Mouse (Mus musculus): ENCODE data around the gene Cux2. TPM values are rescaled to one million over a fixed set of nuclear protein-coding genes. Genes with fewer than 3 reads are reported as not detected.

The Cux2 gene
- total and polyA plus RNA-seq, 3 experiments = 0.17 TPM; not detected in 2

DNA sequence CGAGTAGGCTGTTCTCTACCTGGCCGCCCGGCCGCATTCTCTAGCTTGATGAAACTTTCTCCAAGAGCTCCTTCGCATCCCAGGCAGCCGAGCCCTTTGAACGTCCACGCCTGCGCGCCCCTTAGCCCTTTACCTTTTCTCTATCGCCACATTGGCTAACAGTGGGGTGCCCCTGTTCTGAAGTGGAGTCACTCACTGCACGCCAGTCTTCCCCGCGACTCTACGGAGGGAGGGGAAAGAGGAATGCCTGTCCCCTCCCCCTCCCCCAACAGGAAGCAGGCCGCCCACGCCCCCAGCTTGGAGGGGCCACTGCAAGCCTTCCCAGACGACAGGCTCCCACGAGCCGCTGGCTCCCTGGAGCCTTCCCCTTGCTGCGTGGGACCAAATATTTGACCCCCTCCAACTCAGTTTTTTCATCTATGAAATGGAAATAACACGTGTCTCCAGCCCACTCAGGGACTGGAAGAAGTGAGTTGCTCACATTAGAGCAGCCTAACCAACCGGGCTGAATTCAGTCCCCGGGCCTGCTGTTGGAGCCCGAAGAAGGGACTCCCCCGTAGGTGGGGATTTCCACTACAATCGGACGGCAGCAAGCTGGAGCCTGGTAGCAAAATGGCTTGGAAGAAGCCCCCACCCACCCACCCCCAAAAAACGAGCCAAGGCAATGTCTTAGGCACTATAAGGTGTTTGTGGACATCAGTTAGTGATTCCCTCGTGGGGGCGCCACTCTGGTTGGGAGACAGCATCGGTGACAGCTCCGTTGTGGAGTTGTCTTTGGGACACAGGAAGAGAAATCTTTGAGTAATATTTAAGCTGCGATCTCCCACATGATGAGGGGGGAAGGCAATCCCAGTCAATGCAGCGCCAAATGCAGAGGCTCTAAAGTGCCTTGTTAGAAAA, 212.2 kb downstream of the Cux2 start, which contains the start of gene Sh2b3:
Sh2b3 (minus strand) TSS at position 206 of the 900 bp plus-strand sequence.
- Histone ChIP-seq H3K4me2 (ENCODE audit: insufficient read depth, low read depth, poor library complexity, severe bottlenecking) (peak within 1 kb of the TSS; percentile 82), H3K36me3 (replicated peaks in 1 of 2; ENCODE audit: control insufficient read depth in 1 of 2, insufficient read depth in 1 of 2, low read length in 1 of 2) (peaks cover 0 to 1% of the 10 kb centered on the region in 2 experiments), H3K9me3 (replicated peaks; ENCODE audit: low read length) (peaks cover 8% of the 10 kb centered on the region), H3K27me3 (replicated peaks) (no peaks in the 10 kb centered on the region), H3K9ac (ENCODE audit: insufficient read depth, low read depth) (peak within 1 kb of the TSS; percentile 92), H3K4me3 (replicated peaks in 1 of 3; ENCODE audit: low read depth in 2 of 3, low read length in 2 of 3, poor library complexity in 1 of 3) (peak within 1 kb of the TSS; percentile 61 to 86 (median 78)), H3K79me2 (replicated peaks; ENCODE audit: control insufficient read depth, extremely low read depth, insufficient read depth, poor library complexity, severe bottlenecking) (peaks cover 29% of the 10 kb centered on the region), H3K27ac (ENCODE audit: insufficient read depth, low read depth) (peak within 1 kb of the TSS; percentile 94), H3K4me1 (ENCODE audit: control insufficient read depth in 1 of 2, insufficient read depth in 2 of 2) (peaks cover 11 to 30% of the 10 kb centered on the region in 2 experiments)
- peak; percentile 78 for DNase-seq (ENCODE audit: extremely low read depth)
- in situ Hi-C loops (cut with MboI; ENCODE audit: low pct_ligation_motif_present, low pct_unique_long_range_greater_than_20kb, low sequenced_read_pairs) = no loop called here
- dilution Hi-C loops (cut with MboI; ENCODE audit: extremely low pct_ligation_motif_present, extremely low pct_unique_long_range_greater_than_20kb, low sequenced_read_pairs) = no loop called here
- TF ChIP-seq NRF1 (IDR thresholded peaks at IDR 0.05; ENCODE audit: low read depth, low read length) = no peak
- no peak for TF ChIP-seq CTCF (conservative IDR thresholded peaks at IDR 0.05 in 1 of 2, IDR thresholded peaks at IDR 0.05 in 1 of 2; ENCODE audit: low read depth in 2 of 2, low read length in 2 of 2)
- TF ChIP-seq MAZ (IDR thresholded peaks at IDR 0.05; ENCODE audit: low read depth, low read length) = peak; percentile 80
- TF ChIP-seq RAD21 (IDR thresholded peaks at IDR 0.05; ENCODE audit: low read depth, low read length) = no peak
- peak; percentile 63; the same call in 1 of the 2 replicates for TF ChIP-seq MYC (IDR thresholded peaks at IDR 0.05; ENCODE audit: low read depth, low read length)
- TF ChIP-seq ZC3H11A (IDR thresholded peaks at IDR 0.05; ENCODE audit: low read depth, low read length) = no peak
- peak; percentile 51 for TF ChIP-seq IRF4 (IDR thresholded peaks at IDR 0.05; ENCODE audit: low read depth, low read length)
- no peak for TF ChIP-seq ZKSCAN1 (IDR thresholded peaks at IDR 0.05; ENCODE audit: borderline replicate concordance, low read depth, low read length)
- no peak for TF ChIP-seq PAX5 (IDR thresholded peaks at IDR 0.05; ENCODE audit: low read length)
- TF ChIP-seq HCFC1 (IDR thresholded peaks at IDR 0.05; ENCODE audit: low read depth, low read length) = 0 out of 2 replicates have a peak, but pooled peaks have one; percentile 34
- TF ChIP-seq RCOR1 (conservative IDR thresholded peaks at IDR 0.05; ENCODE audit: low read depth, low read length) = peak; percentile 70
- TF ChIP-seq MAFK (IDR thresholded peaks at IDR 0.05; ENCODE audit: insufficient replicate concordance, low read length) = no peak
- no peak for TF ChIP-seq USF2 (conservative IDR thresholded peaks at IDR 0.05; ENCODE audit: low read depth, low read length)
- TF ChIP-seq ZMIZ1 (IDR thresholded peaks at IDR 0.05; ENCODE audit: low read depth, low read length) = 0 out of 2 replicates have a peak, but pooled peaks have one; percentile 19
- TF ChIP-seq SIN3A (IDR thresholded peaks at IDR 0.05; ENCODE audit: low read length) = peak; percentile 87
- TF ChIP-seq EP300 (IDR thresholded peaks at IDR 0.05; ENCODE audit: low read length) = peak; percentile 51; the same call in 1 of the 2 replicates
- peak; percentile 55 for TF ChIP-seq ZNF384 (IDR thresholded peaks at IDR 0.05; ENCODE audit: low read depth, low read length)
- TF ChIP-seq TBP (conservative IDR thresholded peaks at IDR 0.05; ENCODE audit: low read depth, low read length) = no peak; the same call in 1 of the 2 replicates
- no peak for TF ChIP-seq KAT2A (IDR thresholded peaks at IDR 0.05; ENCODE audit: insufficient replicate concordance, low read length)
- no peak for TF ChIP-seq SMC3 (IDR thresholded peaks at IDR 0.05; ENCODE audit: low read depth, low read length)
- TF ChIP-seq NELFE (IDR thresholded peaks at IDR 0.05; ENCODE audit: low read depth, low read length) = peak; percentile 44
- TF ChIP-seq ETS1 (conservative IDR thresholded peaks at IDR 0.05; ENCODE audit: low read depth, low read length) = peak; percentile 72; the same call in 1 of the 2 replicates
- no peak for TF ChIP-seq USF1 (IDR thresholded peaks at IDR 0.05; ENCODE audit: low read depth, low read length)
- TF ChIP-seq TCF12 (IDR thresholded peaks at IDR 0.05; ENCODE audit: low read depth, low read length) = no peak; the same call in 1 of the 2 replicates
- TF ChIP-seq POLR2A (IDR thresholded peaks at IDR 0.05; ENCODE audit: low read depth, low read length) = peak; percentile 65
- TF ChIP-seq ELF1 (IDR thresholded peaks at IDR 0.05; ENCODE audit: low read depth, low read length) = 0 out of 2 replicates have a peak, but pooled peaks have one; percentile 21
- TF ChIP-seq CHD2 (IDR thresholded peaks at IDR 0.05; ENCODE audit: low read length) = peak; percentile 87
- peak; percentile 90 for TF ChIP-seq MXI1 (IDR thresholded peaks at IDR 0.05; ENCODE audit: low read depth, low read length)
- TF ChIP-seq JUN (IDR thresholded peaks at IDR 0.05; ENCODE audit: insufficient read depth, low read depth, low read length) = peak; percentile 8; the same call in 1 of the 2 replicates
- TF ChIP-seq JUND (conservative IDR thresholded peaks at IDR 0.05; ENCODE audit: low read depth, low read length) = no peak
- TF ChIP-seq UBTF (IDR thresholded peaks at IDR 0.05; ENCODE audit: low read depth, low read length) = no peak
- 0 out of 2 replicates have a peak, but pooled peaks have one; percentile 23 for TF ChIP-seq POLR2AphosphoS2 (IDR thresholded peaks at IDR 0.05; ENCODE audit: low read depth, low read length)
- TF ChIP-seq GABPA (IDR thresholded peaks at IDR 0.05; ENCODE audit: insufficient replicate concordance, low read depth, low read length) = no peak
- no peak; the same call in 1 of the 2 replicates for TF ChIP-seq MAX (IDR thresholded peaks at IDR 0.05; ENCODE audit: low read length)
- no peak for TF ChIP-seq E2F4 (IDR thresholded peaks at IDR 0.05; ENCODE audit: insufficient replicate concordance, low read depth, low read length)
- TF ChIP-seq MEF2A (IDR thresholded peaks at IDR 0.05; ENCODE audit: borderline replicate concordance, low read depth, low read length) = no peak; the same call in 1 of the 2 replicates
- TF ChIP-seq BHLHE40 (IDR thresholded peaks at IDR 0.05; ENCODE audit: low read depth, low read length) = peak; percentile 78
